Mouse (Mus musculus) bone marrow, adult 2 months (tissue): Measurements from ENCODE around the gene Fbxl3.

ENCODE experiments used
- CTCF ChIP-seq: fragments of 200-500 bp; IDR thresholded peaks from 2 replicates; pipeline ENCODE4 v1.5.1; 2011; ENCODE audit warnings: low read length, control low read depth; ENCODE audit not compliant: control insufficient read depth, insufficient read depth
- POLR2A ChIP-seq: fragments of 200-500 bp; IDR thresholded peaks from 2 replicates; pipeline ENCODE4 v1.6.1; 2011; ENCODE audit warnings: low read depth, mild to moderate bottlenecking, control low read depth, low read length, borderline replicate concordance; ENCODE audit not compliant: control insufficient read depth

GRCm38 (mm10) chr14:103070790-103071189 is 28.6 kb downstream of the Fbxl3 start:
- TF ChIP-seq POLR2A (no peak), CTCF (no peak)
